Mouse (Mus musculus) frontal cortex, adult 2 months (tissue): Measurements from ENCODE around the gene Zfp622. TPM values are rescaled to one million over a fixed set of nuclear protein-coding genes. Genes with fewer than 3 reads are reported as not detected.
"Not testable (repeated sequence)": the region's sequence is repeated elsewhere in the genome, so short reads cannot be mapped to it uniquely, and the experiment has no call there.

Source experiments
- DNase-seq, 2 experiments: peaks; one replicate each; pipeline ENCODE4 v3.0.0; 2022; ENCODE audit warnings: low spot score in 1 of 2; ENCODE audit errors: extremely low spot score in 1 of 2
- polyA plus RNA-seq: library from polyadenylated mRNA; depleted of rRNA; stranded (reverse); fragments of >200 nt; gene quantifications from 2 replicates; pipeline ENCODE4 v1.2.3, GENCODE M21; 2012

Gene Zfp622
- polyA plus RNA-seq, 1 experiment = 33.9 TPM

- DNase-seq = no peak
Measured at GRCm38 (mm10) chr15:25966220-25966774, 17.9 kb upstream of the Zfp622 start.

- DNase-seq = no peak
Measured at GRCm38 (mm10) chr15:25971596-25971995, 12.6 kb upstream of the Zfp622 start.

- DNase-seq = no peak
Measured at GRCm38 (mm10) chr15:25972758-25973157, 11.4 kb upstream of the Zfp622 start.

- no peak for DNase-seq
Measured at GRCm38 (mm10) chr15:25974352-25974751, 9.8 kb upstream of the Zfp622 start.

GRCm38 (mm10) chr15:25975810-25976209, 8.4 kb upstream of the Zfp622 start:
- DNase-seq = no peak

- DNase-seq = peak in 1 of 2 experiments; percentile 14
Measured at GRCm38 (mm10) chr15:25983614-25984013, 552 bp upstream of the Zfp622 start.

- no peak for DNase-seq
Measured at GRCm38 (mm10) chr15:25984734-25985492, 747 bp downstream of the Zfp622 start.

GRCm38 (mm10) chr15:25992992-25993727, 9.0 kb downstream of the Zfp622 start:
- peak; percentile 49 to 93 for DNase-seq

GRCm38 (mm10) chr15:25995521-25995920, 11.4 kb downstream of the Zfp622 start:
- peak in 1 of 2 experiments; percentile 70 for DNase-seq

GRCm38 (mm10) chr15:25999545-25999944, 15.4 kb downstream of the Zfp622 start:
- not testable (repeated sequence) for DNase-seq

- no peak for DNase-seq
Measured at GRCm38 (mm10) chr15:26008621-26009020, 24.5 kb downstream of the Zfp622 start.

- DNase-seq = no peak
Measured at GRCm38 (mm10) chr15:26012891-26013290, 28.7 kb downstream of the Zfp622 start.

GRCm38 (mm10) chr15:26015979-26016665, 32.0 kb downstream of the Zfp622 start:
- no peak for DNase-seq

GRCm38 (mm10) chr15:26021721-26022120, 37.6 kb downstream of the Zfp622 start:
- DNase-seq = no peak

- no peak for DNase-seq
Measured at GRCm38 (mm10) chr15:26022636-26023035, 38.5 kb downstream of the Zfp622 start.

GRCm38 (mm10) chr15:26031692-26032091, 47.5 kb downstream of the Zfp622 start:
- no peak for DNase-seq

- DNase-seq = no peak
Measured at GRCm38 (mm10) chr15:26040567-26040966, 56.4 kb downstream of the Zfp622 start.

GRCm38 (mm10) chr15:26041196-26041947, 57.2 kb downstream of the Zfp622 start:
- DNase-seq = no peak
